Mouse (Mus musculus) frontal cortex, postnatal 14 days (tissue): ENCODE measurements around the gene Polm.

Experiments
- DNase-seq, 2 experiments: peaks; one replicate each; pipeline ENCODE4 v3.0.0; 2022; ENCODE audit warnings: low spot score in 2 of 2

Polm gene

DNA sequence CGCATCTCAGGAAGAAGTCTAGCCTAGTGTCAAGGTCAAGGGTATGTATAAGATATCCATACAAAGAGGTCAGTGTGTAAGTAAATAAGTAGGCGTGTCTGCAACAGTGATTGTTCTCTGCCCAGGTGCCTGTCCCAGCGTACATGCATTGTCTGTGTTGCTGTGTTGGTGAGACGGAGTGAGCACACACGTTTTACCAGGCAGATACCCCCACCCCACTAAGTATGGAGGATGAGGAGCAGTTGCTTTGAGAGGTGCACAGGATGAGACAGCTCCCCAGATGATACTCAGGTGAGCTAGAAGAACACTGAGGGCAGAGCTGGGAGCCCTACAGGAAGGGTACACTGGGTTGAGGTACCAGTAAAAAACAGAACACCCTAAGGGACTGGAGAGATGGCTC is 33.6 kb downstream of the Polm start:
- no peak for DNase-seq

DNA sequence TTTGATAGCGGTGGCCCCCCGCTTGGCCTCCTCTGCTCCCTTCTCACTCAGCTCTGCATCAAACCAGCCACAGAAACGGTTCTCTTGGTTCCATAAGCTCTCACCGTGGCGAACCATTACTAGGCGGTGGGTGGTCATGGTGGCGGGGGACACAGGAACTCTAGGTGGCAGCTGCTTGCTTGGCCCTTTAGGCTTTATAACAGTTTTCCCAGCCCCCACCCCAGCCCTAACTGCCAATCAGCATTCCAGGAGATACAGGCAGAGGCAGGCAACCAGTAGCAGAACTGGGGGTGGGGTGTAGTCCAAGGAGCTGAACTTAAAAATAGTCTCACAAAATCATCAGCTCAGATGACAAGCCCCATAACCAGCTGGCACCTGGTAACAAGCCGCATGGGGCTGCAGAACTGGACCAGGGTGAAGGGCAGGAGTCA is 34.2 kb downstream of the Polm start, which contains the start of gene Pgam2:
Gene Pgam2, minus strand, starts transcription at position 183 of the 431 bp plus-strand sequence.
- no peak for DNase-seq

DNA sequence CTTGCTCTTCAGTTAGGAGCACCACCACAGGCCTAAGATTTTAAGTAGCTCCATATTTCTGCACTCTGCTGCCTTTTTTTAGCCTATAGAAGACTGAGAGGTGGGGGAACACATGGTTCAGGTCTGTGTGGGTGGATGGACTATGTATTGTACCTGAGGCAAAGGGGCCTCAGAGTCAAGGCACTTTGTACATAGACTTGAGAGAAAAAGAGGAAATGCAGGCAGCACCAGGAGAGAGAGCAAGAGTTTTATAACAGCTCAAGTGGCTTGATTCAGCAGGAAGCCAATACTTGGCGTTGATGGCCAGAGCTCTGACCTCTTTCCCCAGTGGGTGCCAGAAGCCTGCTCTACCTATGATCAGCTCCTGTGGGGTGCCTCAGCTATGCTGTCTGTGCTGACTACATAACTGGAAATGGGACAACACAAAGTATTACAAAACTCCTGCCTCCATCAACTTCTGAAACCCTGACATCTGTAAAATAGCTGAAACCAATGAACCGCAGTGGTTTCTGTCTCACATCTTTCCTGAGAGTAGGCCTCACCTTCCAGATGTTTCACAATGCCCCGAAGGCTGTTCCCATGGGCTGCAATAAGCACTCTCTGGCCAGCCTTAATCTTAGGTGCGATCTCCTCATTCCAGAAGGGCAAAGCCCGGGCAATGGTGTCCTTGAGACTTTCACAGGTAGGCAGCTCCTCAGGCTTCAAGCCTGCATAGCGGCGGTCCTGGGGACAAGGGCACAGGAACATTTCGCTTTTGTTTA is 35.2 kb downstream of the Polm start:
- no peak for DNase-seq

DNA sequence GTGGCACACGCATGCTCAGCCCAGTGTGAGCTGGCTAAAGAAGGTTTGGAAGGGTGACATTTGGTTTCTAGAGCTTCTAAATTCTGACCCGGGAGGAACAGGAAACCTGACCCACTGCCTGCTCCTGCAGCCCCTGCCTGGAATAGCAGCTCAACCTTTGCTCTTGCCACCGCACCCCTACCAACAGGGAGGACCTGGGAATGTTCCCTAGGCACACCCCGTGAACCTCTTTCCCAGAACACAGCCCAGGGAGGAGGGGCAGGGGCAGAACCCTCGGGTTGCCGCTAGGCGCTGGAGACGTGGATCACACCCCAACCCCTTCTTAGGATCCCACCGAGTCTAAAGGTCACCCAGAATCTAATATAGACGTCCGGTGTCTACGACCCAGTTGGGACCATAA is 35.8 kb downstream of the Polm start:
- no peak for DNase-seq

DNA sequence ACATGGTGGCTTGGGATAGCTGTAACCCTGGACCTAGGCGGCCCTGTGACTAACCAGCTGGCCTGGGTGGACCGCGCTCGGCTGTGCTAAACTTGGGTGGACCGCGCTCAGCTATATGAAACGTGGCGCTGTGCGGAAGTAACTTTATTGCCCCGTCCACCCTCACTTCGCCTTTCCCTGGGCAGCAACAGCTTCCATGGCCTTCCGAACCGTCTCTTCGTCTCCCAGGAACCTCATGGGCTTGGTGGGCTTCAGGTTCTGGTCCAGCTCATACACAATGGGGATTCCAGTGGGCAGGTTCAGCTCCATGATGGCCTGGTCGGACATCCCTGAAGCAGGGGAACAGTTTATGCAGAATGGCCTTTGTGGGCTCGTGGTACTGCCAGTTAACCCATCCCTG is 36.3 kb downstream of the Polm start:
- DNase-seq = no peak

DNA sequence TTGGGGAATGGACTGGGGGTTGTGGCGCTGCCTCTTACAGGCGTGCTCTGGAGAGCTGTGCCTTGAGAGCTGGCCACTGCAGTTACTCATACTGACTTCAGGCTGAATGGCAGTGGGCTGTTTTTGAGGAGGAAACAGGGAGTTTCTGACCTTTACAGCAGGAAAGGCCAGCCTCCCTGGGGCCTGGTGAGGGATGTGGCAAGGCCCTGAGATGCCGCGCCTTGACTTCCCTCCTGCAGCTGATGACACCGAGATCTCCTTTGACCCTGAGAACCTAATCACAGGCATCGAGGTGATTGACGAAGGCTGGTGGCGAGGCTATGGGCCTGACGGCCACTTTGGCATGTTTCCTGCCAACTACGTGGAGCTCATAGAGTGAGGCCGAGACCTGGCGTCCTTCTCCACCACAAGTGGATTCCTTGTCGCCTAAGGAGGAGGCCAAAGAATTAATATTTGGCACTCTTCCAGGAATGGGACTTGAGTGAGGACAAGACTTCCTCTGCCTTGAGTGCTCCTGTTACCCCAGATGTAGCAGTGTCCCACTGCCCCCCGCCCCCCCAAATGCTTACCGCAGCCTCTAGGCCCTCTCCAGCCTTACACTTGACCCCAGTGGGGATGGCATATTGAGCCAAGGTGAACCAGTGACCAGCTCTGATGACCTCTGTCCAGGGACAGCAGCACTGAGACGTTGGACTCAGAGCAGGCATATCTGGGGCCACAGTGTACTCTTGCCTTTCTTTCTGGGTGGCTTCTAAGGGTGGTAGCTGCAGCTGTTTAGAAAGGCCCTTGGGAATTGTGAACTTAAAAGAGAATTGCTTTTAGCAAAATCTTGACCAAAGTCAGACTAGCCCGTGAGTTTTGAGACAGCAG is 38.0 kb downstream of the Polm start:
- no peak for DNase-seq

DNA sequence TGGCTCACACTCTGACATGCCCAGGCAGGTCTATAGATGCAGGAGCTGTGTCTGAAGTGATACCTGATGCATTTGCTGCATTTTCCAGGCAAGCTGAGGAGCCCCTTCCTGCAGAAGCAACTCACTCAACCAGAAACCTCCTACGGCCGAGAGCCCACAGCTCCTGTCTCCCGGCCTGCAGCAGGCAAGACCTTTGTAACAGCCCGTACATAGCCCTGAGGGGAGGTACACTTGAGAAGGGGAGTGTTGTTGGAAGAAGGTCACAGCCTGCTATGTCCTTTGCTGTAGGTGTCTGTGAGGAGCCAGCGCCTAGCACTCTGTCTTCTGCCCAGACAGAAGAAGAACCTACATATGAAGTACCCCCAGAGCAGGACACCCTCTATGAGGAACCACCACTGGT is 39.9 kb downstream of the Polm start:
- DNase-seq = no peak

DNA sequence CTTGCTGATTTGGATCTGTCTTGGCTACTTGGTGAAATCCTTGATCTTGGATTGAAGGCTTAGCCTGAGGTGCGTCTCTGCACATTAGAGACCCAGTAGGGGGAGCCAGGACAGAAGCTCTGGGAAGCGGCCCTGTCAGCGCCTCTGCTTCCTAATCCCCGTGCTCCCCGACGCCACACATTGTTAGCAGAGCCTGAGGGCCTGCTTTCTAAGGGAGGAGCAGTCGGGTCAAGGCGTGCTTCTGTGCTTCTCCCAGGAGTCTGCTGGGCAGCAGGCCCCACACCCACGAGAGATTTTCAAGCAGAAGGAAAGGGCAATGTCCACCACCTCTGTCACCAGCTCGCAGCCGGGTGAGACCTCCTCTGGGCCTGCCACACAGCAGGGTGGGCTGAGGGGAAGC is 40.4 kb downstream of the Polm start:
- DNase-seq = no peak

DNA sequence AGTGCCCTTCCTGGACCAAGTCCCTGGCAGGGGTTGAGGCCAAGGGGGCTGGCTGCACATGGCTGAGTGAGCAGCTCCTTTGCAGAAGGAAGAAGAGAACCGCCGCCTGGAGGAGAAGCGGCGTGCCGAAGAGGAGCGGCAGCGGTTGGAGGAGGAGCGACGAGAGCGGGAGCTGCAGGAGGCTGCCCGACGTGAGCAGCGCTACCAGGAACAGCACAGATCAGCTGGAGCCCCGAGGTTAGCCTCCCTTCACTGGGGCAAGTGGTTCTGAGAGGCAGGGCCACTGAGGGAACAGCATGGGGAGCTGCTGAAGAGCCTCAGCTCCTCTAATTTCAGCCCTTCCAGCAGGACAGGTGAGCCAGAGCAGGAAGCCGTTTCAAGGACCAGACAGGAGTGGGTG is 40.9 kb downstream of the Polm start:
- no peak for DNase-seq

DNA sequence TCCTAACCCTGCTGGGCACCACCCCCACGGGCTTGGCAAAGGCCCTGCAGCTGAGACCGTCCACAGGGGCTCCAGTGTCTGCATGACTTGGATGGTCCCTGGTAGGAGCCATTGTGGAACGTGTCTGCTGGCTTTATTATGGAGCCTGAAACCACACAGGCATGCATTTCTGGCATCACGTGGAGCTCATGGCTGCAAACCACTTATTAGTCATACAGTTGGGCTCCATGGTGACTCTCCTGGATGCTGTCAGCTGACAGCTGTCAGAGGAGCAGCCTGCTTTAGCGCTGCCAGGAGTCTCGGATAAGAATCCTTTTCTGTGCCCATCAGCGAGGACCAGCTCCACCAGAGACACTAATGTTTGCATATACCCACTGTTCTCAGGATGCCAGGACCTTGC is 42.1 kb downstream of the Polm start:
- no peak for DNase-seq

DNA sequence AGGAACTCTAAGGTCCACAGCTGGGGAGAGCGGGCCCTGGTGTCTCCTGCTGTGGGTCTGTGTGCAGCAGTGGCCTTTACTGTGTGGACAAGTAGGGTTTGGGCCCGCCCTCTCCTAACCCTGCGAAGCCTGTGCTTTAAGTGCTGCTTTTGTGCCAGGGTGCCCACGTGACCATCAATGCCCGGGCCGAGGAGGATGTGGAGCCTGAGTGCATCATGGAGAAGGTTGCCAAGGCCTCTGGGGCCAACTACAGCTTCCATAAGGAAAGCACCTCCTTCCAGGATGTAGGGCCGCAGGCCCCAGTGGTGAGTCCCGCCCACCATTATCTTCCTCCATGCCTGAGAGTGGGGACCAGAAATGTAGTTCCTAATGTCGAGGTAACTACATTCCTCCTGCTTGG is 42.5 kb downstream of the Polm start:
- no peak for DNase-seq

DNA sequence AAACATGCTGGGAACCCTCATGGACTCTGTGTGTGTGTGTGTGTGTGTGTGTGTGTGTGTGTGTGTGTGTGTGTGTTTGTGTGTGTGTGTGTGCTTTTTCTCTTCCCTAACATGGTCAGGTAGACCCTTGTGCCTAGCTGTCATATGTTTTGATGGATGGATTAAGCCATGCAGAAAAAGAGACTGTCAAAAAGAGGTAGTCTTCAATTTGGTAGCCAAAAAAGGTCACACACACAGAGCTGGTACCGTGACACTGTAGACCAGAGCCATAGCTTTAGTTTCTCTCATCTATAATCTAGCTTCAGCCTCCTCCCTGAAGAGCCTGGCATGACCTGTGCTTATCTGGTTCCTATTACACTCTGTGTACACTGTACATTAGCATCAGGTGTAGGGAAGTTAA is 47.4 kb downstream of the Polm start:
- DNase-seq = no peak

DNA sequence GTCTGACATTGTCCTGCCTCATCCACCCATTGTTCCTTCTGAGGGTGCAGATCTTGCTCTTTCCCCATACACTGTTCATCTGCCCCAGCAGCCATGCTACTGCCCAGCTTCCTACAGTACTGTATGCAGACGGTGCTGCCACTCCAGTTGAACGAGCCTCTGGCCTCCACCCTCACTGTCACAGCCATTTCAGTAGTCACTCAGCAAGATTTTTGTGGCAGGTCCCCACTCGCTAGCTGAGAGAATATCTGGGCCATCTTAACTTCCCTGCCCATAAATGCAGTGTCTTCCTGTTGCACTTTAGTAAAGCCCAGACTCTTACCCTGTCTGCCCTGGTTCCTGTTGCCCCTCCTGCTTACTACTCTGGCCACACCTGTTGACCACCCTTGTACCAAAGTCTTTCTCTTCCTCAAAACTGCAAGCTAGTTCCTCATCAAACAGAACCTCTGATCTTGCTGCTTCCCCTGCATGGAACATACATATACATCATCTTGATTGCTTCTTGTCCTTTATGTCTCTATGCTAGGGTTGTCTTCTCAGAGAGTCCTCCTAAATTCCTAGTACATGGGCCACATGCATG is 48.0 kb downstream of the Polm start:
- DNase-seq = no peak

DNA sequence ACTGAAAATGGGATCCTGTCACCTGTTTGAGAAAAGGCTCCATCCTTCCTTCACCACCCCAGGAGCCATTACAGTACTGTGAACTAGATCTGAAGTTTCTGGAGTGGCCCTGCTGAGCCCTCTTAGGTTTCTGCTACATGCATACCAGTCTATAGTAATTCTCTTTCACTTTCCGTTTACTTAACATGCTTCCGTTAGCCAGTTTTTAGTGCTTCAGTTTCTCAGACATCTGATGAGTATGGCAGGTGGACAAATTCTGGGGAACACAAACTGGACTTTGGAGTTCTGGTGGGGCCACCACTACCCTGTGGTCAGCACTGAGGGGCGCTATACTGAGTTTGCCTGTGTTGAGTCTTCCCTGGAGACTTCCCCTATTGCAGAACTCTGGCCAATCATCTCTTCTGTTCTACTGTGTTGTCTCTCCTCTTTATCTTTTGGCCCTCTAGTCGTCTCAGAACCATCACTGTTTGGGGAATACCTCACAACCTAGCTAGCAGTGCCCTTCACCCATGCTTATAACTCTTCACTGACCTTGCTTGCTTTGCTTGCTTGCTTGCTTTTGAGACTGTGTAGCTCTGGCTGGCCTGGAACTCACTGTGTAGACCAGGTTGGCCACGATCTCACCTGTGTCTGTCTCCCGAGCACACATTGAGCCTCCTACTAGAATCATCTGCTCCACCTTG is 48.6 kb downstream of the Polm start:
- DNase-seq = no peak

DNA sequence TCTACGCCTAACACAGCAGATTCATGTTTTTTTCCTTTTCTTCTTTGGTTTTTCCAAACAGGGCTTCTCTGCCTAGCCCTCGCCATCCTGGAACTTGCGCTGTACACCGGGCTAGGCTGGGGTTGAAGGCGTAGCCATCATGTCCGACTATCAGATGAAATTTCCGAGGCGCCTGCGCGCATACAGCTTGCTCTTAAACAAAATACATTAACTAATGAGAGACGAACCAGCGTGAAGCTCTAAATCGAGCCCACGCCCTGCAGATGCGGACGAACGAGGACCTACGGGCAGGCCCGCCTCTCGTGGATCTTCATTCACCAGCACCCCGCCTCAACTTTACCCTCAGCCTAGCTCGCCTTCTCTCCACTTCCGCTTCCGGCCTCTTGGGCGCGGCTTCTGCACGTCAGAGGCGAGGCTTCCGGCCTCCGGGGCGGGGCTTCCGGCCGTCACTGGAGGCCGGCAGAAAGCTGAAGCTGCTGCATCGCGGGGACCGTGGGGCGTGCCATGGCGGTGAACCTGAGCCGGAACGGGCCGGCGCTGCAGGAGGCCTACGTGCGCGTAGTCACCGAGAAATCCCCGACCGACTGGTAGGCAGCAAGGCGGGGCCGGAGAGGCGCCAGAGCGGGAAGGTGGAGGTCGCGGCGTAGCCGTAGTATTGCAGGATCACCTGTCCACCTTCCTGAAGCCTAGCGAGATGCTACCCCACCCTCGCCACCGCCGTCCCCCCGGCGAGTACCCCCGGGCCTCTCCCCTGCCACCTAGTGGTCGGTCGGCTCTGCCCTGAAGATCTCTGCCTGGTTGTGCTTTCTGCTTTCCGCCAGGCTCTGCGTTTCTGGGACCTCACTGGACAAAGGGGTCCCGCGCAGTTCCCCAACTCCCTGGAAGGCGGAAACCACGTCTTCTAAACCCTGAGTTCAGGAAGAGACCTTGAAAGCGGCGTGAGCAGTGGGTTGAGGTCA is 49.5 kb downstream of the Polm start, which contains the start of gene Dbnl:
Gene Dbnl, plus strand, starts transcription at position 433 of the 959 bp plus-strand sequence.
- DNase-seq = peak; percentile 88 to 92

DNA sequence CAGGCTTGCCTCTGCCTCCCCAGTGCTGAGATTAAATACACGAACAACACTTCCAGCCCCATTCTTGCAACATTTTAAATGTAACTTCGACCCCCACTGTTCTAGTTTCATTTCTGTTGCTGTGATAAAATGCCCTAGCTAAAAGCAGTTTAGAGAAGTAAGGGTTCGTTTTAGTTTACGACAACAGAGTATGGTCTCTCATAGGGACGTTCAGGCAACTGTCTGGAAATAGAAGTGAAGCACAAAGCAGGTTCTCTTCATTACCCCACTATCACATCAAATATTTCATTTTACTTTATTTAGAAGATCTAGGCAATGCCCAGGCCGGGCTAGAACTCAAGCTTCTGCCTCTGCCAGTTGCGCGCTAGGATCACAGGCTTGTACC is 50.2 kb downstream of the Polm start:
- DNase-seq = no peak

DNA sequence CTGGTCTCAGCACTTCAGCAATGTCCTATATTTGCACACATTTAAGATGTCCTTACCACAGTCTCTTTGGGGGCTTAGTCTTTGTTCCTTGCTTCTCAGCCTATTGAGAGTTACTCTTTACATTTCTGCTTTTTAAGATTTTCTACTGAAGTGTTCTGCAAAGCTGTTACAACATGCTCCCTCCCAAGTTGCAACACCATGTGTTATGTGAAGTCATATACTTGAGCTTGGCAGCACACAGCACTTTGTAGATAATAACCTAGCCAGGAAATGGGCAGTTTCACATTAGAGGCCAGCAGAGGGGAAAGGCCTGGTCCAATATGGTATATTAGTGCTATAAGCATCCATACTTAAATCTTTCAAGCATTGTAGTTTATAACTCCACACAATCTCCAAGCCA is 52.1 kb downstream of the Polm start:
- DNase-seq = no peak

DNA sequence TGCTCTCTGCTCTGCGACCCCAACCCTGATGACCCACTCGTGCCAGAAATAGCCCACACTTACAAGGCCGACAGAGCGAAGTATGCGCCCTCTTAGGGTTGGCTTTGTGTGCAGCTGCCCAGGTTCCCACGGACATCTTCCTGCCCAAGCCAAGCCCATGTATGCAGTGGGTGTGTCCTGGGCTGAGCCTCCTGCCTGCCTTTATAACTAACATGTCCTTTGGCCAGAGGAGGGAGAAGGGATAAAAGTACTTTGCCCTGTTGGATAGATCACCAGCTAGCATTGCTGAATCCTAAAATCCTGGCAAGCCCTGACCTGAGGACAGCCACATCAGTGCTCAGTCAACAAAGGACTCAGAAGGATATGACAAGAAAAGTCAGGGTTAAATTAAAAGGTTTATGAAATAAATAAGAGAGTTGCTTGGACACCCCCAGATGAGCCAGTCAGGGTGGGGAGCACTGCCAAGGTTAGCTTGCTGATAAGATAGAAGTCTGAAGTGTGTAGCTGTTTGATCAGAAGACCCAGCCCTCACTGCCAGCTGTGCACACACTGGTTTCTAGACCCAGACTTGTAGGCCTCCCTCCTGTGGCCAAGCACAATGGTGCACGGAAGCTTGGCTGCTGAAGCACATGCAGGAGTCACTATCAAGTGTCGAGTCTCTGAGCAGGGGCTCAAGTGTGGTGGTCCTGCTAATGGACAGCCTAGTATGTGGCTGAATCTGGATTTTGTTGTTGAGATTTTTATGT is 55.4 kb downstream of the Polm start:
- DNase-seq = no peak

DNA sequence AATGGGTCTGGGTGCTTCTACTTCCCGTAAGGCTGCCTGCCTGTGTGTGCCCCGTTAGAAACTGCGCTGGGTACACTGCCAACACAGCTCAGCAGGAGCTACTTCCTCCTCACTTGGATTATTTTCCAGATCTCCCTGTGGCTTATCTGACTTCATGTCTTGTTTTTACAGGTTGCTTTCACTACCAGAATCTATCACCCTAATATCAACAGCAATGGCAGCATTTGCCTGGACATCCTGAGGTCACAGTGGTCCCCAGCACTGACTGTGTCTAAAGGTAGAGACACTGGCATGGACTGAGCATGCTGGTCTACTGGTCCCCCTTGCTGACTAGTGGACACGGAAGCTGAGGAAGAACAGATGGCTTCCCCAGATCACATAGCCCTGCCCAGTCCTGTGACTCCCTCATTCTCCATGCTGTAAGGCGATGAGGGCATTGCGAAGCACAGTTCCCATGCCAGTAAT is 57.7 kb downstream of the Polm start:
- DNase-seq = no peak

DNA sequence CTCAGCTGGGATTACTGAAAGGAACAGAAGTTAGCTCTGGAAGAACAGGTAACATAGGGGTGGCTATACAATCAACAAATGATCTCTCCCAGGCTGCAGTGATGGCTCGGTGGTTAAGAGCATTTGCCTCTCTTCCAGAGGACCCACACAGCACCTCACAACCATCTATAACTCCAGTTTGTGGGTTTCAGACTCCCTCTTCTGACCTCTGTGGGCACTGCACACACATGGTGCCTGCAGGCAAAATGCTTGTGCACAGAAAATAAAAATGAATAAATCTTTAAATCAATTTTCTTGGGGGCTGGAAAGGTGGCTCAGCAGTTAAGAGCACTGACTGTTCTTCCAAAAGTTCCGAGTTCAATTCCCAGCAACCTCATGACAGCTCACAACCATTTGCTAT is 59.3 kb downstream of the Polm start:
- no peak for DNase-seq
